Mouse (Mus musculus): ENCODE data around the gene Trappc13.
"Not testable (repeated sequence)": the region's sequence is repeated elsewhere in the genome, so short reads cannot be mapped to it uniquely, and the experiment has no call there.

Gene Trappc13

GRCm38 (mm10) chr13:104177796-104178649 lies at the start of gene Trappc13:
Trappc13 (minus strand) TSS chr13:104178469.
- ChIA-PET POLR2A (interaction anchor here in 3 of 4 experiments (0.6 to 3.5 kb wide), 36 partner anchors 9 to 1281 kb away, joined by 3 to 21 read pairs (median 3); partner anchors contain the start of genes Cenpk (in 3 of the 3), Ppwd1 (in 3 of the 3), Sgtb (in 1 of the 3) and Srek1 (in 1 of the 3)), CTCF (no interaction called here)

GRCm38 (mm10) chr13:104227478-104227877 lies 49.2 kb upstream of the Trappc13 start:
- POLR2A ChIA-PET = interaction anchor here in 3 of 4 experiments (0.6 to 2.2 kb wide), 19 partner anchors 9 to 591 kb away, joined by 3 to 16 read pairs (median 4); partner anchors contain the start of genes Trappc13 (in 2 of the 3), Trim23 (in 2 of the 3) and Srek1 (in 1 of the 3)

GRCm38 (mm10) chr13:104204313-104204712 lies 26.0 kb upstream of the Trappc13 start:
- POLR2A ChIA-PET = interaction anchor here in 2 of 4 experiments (1.0 kb wide), 3 partner anchors 9 to 24 kb away, joined by 3 to 4 read pairs (median 3); no protein-coding TSS in a partner anchor

More at GRCm38 (mm10) chr13:104227478-104227877, 49.2 kb upstream of the Trappc13 start:
- CTCF ChIA-PET = interaction anchor here in 2 of 4 experiments (0.6 to 0.7 kb wide), 2 partner anchors 89 to 217 kb away, joined by 3 to 9 read pairs; no protein-coding TSS in a partner anchor

GRCm38 (mm10) chr13:104195891-104196290 lies 17.6 kb upstream of the Trappc13 start:
- CTCF ChIA-PET = not testable (repeated sequence)
- POLR2A ChIA-PET = interaction anchor here in 2 of 4 experiments (0.6 to 1.4 kb wide), 6 partner anchors 9 to 33 kb away, joined by 3 to 4 read pairs (median 3); partner anchors contain the start of genes Cenpk (in 2 of the 2), Ppwd1 (in 1 of the 2) and Trim23 (in 1 of the 2)

More at GRCm38 (mm10) chr13:104204313-104204712, 26.0 kb upstream of the Trappc13 start:
- CTCF ChIA-PET = no interaction called here

- ChIA-PET POLR2A (interaction anchor here in 2 of 4 experiments (0.7 to 4.6 kb wide), 8 partner anchors 9 to 311 kb away, joined by 3 to 21 read pairs (median 4); partner anchors contain the start of genes Trappc13 (in 2 of the 2), Trim23 (in 2 of the 2), Cenpk (in 1 of the 2) and Ppwd1 (in 1 of the 2)), CTCF (no interaction called here)
Measured at GRCm38 (mm10) chr13:104187357-104187756, 9.1 kb upstream of the Trappc13 start.

GRCm38 (mm10) chr13:104179176-104179888 lies 1.1 kb upstream of the Trappc13 start:
- ChIA-PET CTCF (interaction anchor here in 1 of 4 experiments (0.5 to 0.6 kb wide), 2 partner anchors 186 to 261 kb away, joined by 3 read pairs; no protein-coding TSS in a partner anchor), POLR2A (interaction anchor here in 3 of 4 experiments (0.5 to 3.5 kb wide), 22 partner anchors 7 to 405 kb away, joined by 3 to 21 read pairs (median 4); partner anchors contain the start of genes Ppwd1 (in 3 of the 3), Cenpk (in 2 of the 3) and Srek1 (in 1 of the 3))

- CTCF ChIA-PET = interaction anchor here in 1 of 4 experiments (0.5 to 0.6 kb wide), 2 partner anchors 187 to 261 kb away, joined by 3 read pairs; no protein-coding TSS in a partner anchor
- POLR2A ChIA-PET = interaction anchor here in 3 of 4 experiments (0.5 to 3.5 kb wide), 37 partner anchors 8 to 1282 kb away, joined by 3 to 21 read pairs (median 4); partner anchors contain the start of genes Cenpk (in 3 of the 3), Ppwd1 (in 3 of the 3), Sgtb (in 1 of the 3) and Srek1 (in 1 of the 3)
Measured at GRCm38 (mm10) chr13:104178650-104179121, 417 bp upstream of the Trappc13 start, which contains the start of gene Trim23. Trim23 (plus strand) TSS chr13:104178797.

GRCm38 (mm10) chr13:104176874-104177273 lies 1.4 kb downstream of the Trappc13 start:
- CTCF ChIA-PET = no interaction called here
- POLR2A ChIA-PET = interaction anchor here in 2 of 4 experiments (0.9 to 3.5 kb wide), 5 partner anchors 10 to 52 kb away, joined by 3 to 21 read pairs (median 10); partner anchors contain the start of genes Cenpk (in 2 of the 2) and Ppwd1 (in 2 of the 2)

GRCm38 (mm10) chr13:104172498-104172897 lies 5.8 kb downstream of the Trappc13 start:
- ChIA-PET POLR2A (interaction anchor here in 2 of 4 experiments (0.8 to 2.4 kb wide), 5 partner anchors 10 to 33 kb away, joined by 3 to 10 read pairs (median 4); no protein-coding TSS in a partner anchor), CTCF (interaction anchor here in 2 of 4 experiments (0.6 kb wide), 2 partner anchors 13 to 719 kb away, joined by 3 to 4 read pairs; no protein-coding TSS in a partner anchor)

- POLR2A ChIA-PET = interaction anchor here in 3 of 4 experiments (0.6 to 2.4 kb wide), 10 partner anchors 9 to 742 kb away, joined by 3 to 10 read pairs (median 4); partner anchors contain the start of genes Cenpk (in 1 of the 3) and Ppwd1 (in 1 of the 3)
- CTCF ChIA-PET = interaction anchor here in 3 of 4 experiments (0.5 to 1.6 kb wide), 5 partner anchors 10 to 35 kb away, joined by 3 to 8 read pairs (median 5); no protein-coding TSS in a partner anchor
Measured at GRCm38 (mm10) chr13:104171711-104172110, 6.6 kb downstream of the Trappc13 start.

GRCm38 (mm10) chr13:104155686-104156085 lies 22.6 kb downstream of the Trappc13 start:
- POLR2A ChIA-PET = interaction anchor here in 3 of 4 experiments (0.5 to 1.2 kb wide), 4 partner anchors 15 to 227 kb away, joined by 3 read pairs; no protein-coding TSS in a partner anchor
- CTCF ChIA-PET = no interaction called here

GRCm38 (mm10) chr13:104155106-104155505 lies 23.2 kb downstream of the Trappc13 start:
- ChIA-PET POLR2A (interaction anchor here in 1 of 4 experiments (0.7 to 1.1 kb wide), 2 partner anchors 9 to 10 kb away, joined by 3 read pairs; no protein-coding TSS in a partner anchor), CTCF (no interaction called here)

GRCm38 (mm10) chr13:104154180-104154579 lies 24.1 kb downstream of the Trappc13 start:
- POLR2A ChIA-PET = interaction anchor here in 1 of 4 experiments (0.7 to 1.8 kb wide), 4 partner anchors 10 to 24 kb away, joined by 3 to 8 read pairs (median 3); partner anchors contain the start of genes Trappc13 and Trim23
- CTCF ChIA-PET = interaction anchor here in 1 of 4 experiments (0.5 kb wide), 1 partner anchor 64 kb away, joined by 4 read pairs; no protein-coding TSS in a partner anchor

- ChIA-PET CTCF (no interaction called here), POLR2A (interaction anchor here in 2 of 4 experiments (1.3 to 1.7 kb wide), 2 partner anchors 26 to 33 kb away, joined by 3 read pairs; partner anchors contain the start of genes Trappc13 (in 1 of the 2) and Trim23 (in 1 of the 2))
Measured at GRCm38 (mm10) chr13:104145646-104146045, 32.6 kb downstream of the Trappc13 start.

GRCm38 (mm10) chr13:104144871-104145270 lies 33.4 kb downstream of the Trappc13 start:
- ChIA-PET CTCF (no interaction called here), POLR2A (interaction anchor here in 2 of 4 experiments (1.1 to 1.7 kb wide), 7 partner anchors 9 to 84 kb away, joined by 3 to 4 read pairs (median 3); partner anchors contain the start of genes Cenpk (in 1 of the 2), Ppwd1 (in 1 of the 2), Trappc13 (in 1 of the 2) and Trim23 (in 1 of the 2))

GRCm38 (mm10) chr13:104139369-104140209 lies 38.7 kb downstream of the Trappc13 start:
- CTCF ChIA-PET = interaction anchor here in 2 of 4 experiments (0.6 to 1.2 kb wide), 10 partner anchors 8 to 636 kb away, joined by 3 to 6 read pairs (median 4); no protein-coding TSS in a partner anchor
- POLR2A ChIA-PET = interaction anchor here in 2 of 4 experiments (0.8 to 3.0 kb wide), 8 partner anchors 8 to 33 kb away, joined by 3 to 8 read pairs (median 3); no protein-coding TSS in a partner anchor
